Mouse (Mus musculus) midbrain, postnatal 0 days (tissue): ENCODE measurements at regions not wholly inside any gene's neighbourhood (a gene's known extent, or its start where the extent isn't known, plus 50 kb on each side); places are given as distances from the start of the nearest gene placed in this dataset.
A peak's percentile ranks its signal among the peaks of the same experiment; 100 is the strongest.
"Not testable (repeated sequence)": the region's sequence is repeated elsewhere in the genome, so short reads cannot be mapped to it uniquely, and the experiment has no call there.

Experiments used
- ATAC-seq: fragments of 200-750 bp; cut with Nextera tagmentation; 2 replicates; pipeline ENCODE4 v1.8.0; 2017; ENCODE audit warnings: moderate number of reproducible peaks, mild to moderate bottlenecking, moderate TSS enrichment, moderate library complexity; ENCODE audit not compliant: low FRiP score
- DNase-seq: peaks from one replicate; pipeline ENCODE4 v3.0.0-alpha.2; 2015; ENCODE audit warnings: low spot score
- H3K27ac ChIP-seq: fragments of 300-500 bp; sonication (generic); 2 replicates; pipeline ENCODE4 v1.5.1; 2014; ENCODE audit warnings: low read depth, mild to moderate bottlenecking, low read length, mixed read lengths
- H3K27me3 ChIP-seq: fragments of 300-500 bp; sonication (generic); 2 replicates; pipeline ENCODE4 v1.6.1; 2014; ENCODE audit warnings: low read length, control low read depth, mixed read lengths; ENCODE audit not compliant: insufficient read depth
- H3K36me3 ChIP-seq: fragments of 300-500 bp; sonication (generic); 2 replicates; pipeline ENCODE4 v1.6.1; 2014; ENCODE audit warnings: low read length, control low read depth, mixed read lengths; ENCODE audit not compliant: insufficient read depth
- H3K4me1 ChIP-seq: fragments of 300-500 bp; sonication (generic); 2 replicates; pipeline ENCODE4 v1.6.1; 2014; ENCODE audit warnings: mild to moderate bottlenecking, control low read depth, antibody characterized with exemption, low read length, mixed read lengths; ENCODE audit not compliant: insufficient read depth
- H3K4me2 ChIP-seq: fragments of 300-500 bp; sonication (generic); 2 replicates; pipeline ENCODE4 v1.6.1; 2014; ENCODE audit warnings: low read depth, mild to moderate bottlenecking, low read length, mixed read lengths; ENCODE audit not compliant: poor library complexity, severe bottlenecking
- H3K4me3 ChIP-seq: fragments of 300-500 bp; sonication (generic); 2 replicates; pipeline ENCODE4 v1.5.1; 2014; ENCODE audit warnings: low read depth, mild to moderate bottlenecking, low read length, moderate library complexity
- H3K9ac ChIP-seq: fragments of 300-500 bp; sonication (generic); replicated peaks from 2 replicates; pipeline ENCODE4 v1.6.1; 2014; ENCODE audit warnings: mild to moderate bottlenecking, low read length, moderate library complexity, mixed read lengths; ENCODE audit not compliant: poor library complexity, severe bottlenecking
- H3K9me3 ChIP-seq: fragments of 300-500 bp; sonication (generic); 2 replicates; pipeline ENCODE4 v1.6.1; 2016; ENCODE audit warnings: low read length, control low read depth
- CTCF ChIP-seq: IDR thresholded peaks from 2 replicates; pipeline ENCODE4 v1.5.1; 2016; ENCODE audit warnings: antibody characterized with exemption, mild to moderate bottlenecking
- WGBS: fragments of 180-500 bp; shearing (Covaris S2); extraction: QIAGEN DNeasy Blood & Tissue Kit; methylation state at CpG from one replicate; pipeline ENCODE4 v1.1.7; 2014; 5-methylcytosine and 5-hydroxymethylcytosine counted together

- 68% methylated on average over 9 of the region's 9 CpGs for WGBS
- Histone ChIP-seq H3K4me3 (no peak overlapping the region), H3K9ac (no peak overlapping the region), H3K9me3 (no peaks in the 10 kb centered on the region), H3K4me2 (no peak overlapping the region), H3K27ac (no peak overlapping the region), H3K4me1 (no peaks in the 10 kb centered on the region), H3K36me3 (no peaks in the 10 kb centered on the region), H3K27me3 (no peaks in the 10 kb centered on the region)
- ATAC-seq = no peak
- DNase-seq = peak; percentile 24
- TF ChIP-seq CTCF = no peak
Observed at GRCm38 (mm10) chr9:78844969-78845683, 229.8 kb downstream of the Cd109 start.

GRCm38 (mm10) chr9:78846110-78846509 is 230.8 kb downstream of the Cd109 start:
- WGBS = 13% methylated on average over 7 of the region's 7 CpGs
- Histone ChIP-seq H3K27me3 (no peaks in the 10 kb centered on the region), H3K9me3 (no peaks in the 10 kb centered on the region), H3K4me1 (no peaks in the 10 kb centered on the region), H3K4me3 (no peak overlapping the region), H3K4me2 (peak overlapping the region; percentile 18; the same call in 1 of the 2 replicates), H3K36me3 (no peaks in the 10 kb centered on the region), H3K27ac (no peak overlapping the region; the same call in 1 of the 2 replicates), H3K9ac (no peak overlapping the region)
- no peak for TF ChIP-seq CTCF
- ATAC-seq = 0 out of 2 replicates have a peak, but pooled peaks have one; percentile 52
- peak; percentile 29 for DNase-seq

- H3K4me2 ChIP-seq = no peak overlapping the region
- 27% methylated on average over 9 of the region's 9 CpGs for WGBS
- DNase-seq = peak; percentile 36
- no peaks in the 10 kb centered on the region for H3K9me3 ChIP-seq
- TF ChIP-seq CTCF = no peak
- no peak overlapping the region for H3K9ac ChIP-seq
- no peaks in the 10 kb centered on the region for H3K36me3 ChIP-seq
- H3K27ac ChIP-seq = no peak overlapping the region
- no peak overlapping the region for H3K4me3 ChIP-seq
- no peaks in the 10 kb centered on the region for H3K4me1 ChIP-seq
- H3K27me3 ChIP-seq = no peaks in the 10 kb centered on the region
- ATAC-seq = no peak
Observed at GRCm38 (mm10) chr9:78847890-78848563, 232.7 kb downstream of the Cd109 start.

- H3K9me3 ChIP-seq, H3K4me1 ChIP-seq, H3K27me3 ChIP-seq, H3K9ac ChIP-seq, H3K36me3 ChIP-seq, ATAC-seq, H3K4me3 ChIP-seq, H3K27ac ChIP-seq, H3K4me2 ChIP-seq, DNase-seq: not testable (repeated sequence)
- 21% methylated on average over 1 of the region's 1 CpGs for WGBS
Observed at GRCm38 (mm10) chr9:78848564-78848893, 233.2 kb downstream of the Cd109 start.

DNA sequence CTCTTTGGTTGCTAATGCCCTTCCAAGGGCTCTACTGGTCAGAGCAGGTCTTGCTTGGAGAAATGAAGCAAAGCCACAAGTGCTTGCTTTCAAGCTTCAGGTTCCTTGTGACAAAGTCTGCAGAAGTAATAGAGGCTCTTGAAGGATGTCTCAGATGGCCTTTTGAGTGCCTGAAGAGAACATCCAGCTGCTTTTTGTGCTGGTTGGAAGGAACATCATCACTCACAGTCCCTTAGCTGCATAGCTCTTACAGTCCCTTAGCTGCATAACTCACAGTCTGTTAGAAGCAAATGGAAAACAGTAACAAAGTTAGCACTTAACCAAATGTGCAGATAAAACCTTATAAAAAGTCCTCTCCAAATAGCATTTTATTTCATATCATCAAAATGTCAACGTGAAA is 241.6 kb downstream of the Cd109 start:
- H3K9ac ChIP-seq = no peak overlapping the region
- no peak overlapping the region for H3K4me2 ChIP-seq
- H3K27ac ChIP-seq = no peak overlapping the region
- H3K4me1 ChIP-seq = no peaks in the 10 kb centered on the region
- 87% methylated on average over 1 of the region's 1 CpGs for WGBS
- H3K27me3 ChIP-seq = no peaks in the 10 kb centered on the region
- no peak for DNase-seq
- no peak for ATAC-seq
- H3K36me3 ChIP-seq = no peaks in the 10 kb centered on the region
- no peaks in the 10 kb centered on the region for H3K9me3 ChIP-seq
- no peak for TF ChIP-seq CTCF
- no peak overlapping the region for H3K4me3 ChIP-seq

DNA sequence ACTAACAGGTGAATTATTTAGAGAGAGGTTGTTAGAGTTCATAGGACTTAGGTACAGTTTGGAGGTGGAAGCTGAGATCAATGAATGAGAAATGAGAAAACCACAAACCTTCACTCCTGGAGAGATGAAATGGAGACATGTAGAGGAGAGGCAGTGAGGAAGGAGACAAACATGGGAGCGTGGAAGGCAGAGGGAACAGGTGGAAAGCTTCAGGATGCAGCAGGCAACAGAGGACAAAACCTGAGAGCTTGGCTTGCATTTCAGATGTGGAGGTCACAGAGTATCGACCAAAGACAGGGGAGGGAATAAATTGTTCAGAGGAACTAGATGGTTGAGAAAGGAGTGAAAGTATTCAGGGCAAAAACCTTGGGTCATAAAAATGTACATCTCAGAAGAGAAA is 244.6 kb downstream of the Cd109 start:
- Histone ChIP-seq H3K9me3 (no peaks in the 10 kb centered on the region), H3K27me3 (no peaks in the 10 kb centered on the region), H3K4me3 (no peak overlapping the region), H3K4me1 (no peaks in the 10 kb centered on the region), H3K4me2 (no peak overlapping the region), H3K9ac (no peak overlapping the region), H3K27ac (no peak overlapping the region), H3K36me3 (no peaks in the 10 kb centered on the region)
- no peak for TF ChIP-seq CTCF
- 86% methylated on average over 2 of the region's 2 CpGs for WGBS
- DNase-seq (no peak), ATAC-seq (no peak)
